Mouse (Mus musculus) left cerebral cortex, adult 18-20 months (tissue): ENCODE measurements at regions not wholly inside any gene's neighbourhood (a gene's known extent, or its start where the extent isn't known, plus 50 kb on each side); places are given as distances from the start of the nearest gene placed in this dataset.

Source experiments
- DNase-seq, 2 experiments: peaks; one replicate each; pipeline ENCODE4 v3.0.0; 2021 to 2022; ENCODE audit warnings: low spot score in 2 of 2, mixed read lengths in 1 of 2

DNA sequence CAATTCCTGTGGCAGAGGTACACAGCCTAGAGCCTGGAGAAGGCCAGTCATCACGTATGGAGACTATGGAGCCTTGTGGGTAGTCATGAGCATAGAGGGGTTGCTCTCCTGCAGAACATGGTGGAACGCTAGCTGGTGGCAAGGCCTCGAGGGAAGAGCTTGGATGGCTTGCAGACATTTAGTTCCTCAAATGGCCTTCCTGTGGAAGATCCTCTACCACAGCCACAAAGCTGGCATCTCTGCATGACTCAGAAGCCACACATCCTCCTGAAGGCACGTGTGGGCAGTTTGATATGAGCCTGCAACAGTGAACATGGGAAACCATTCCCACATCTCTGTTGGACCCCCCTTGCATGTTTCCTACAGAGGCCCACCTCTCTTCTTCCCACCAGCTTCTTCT lies 547.9 kb upstream of the Lrrc6 start:
- DNase-seq, result no peak

DNA sequence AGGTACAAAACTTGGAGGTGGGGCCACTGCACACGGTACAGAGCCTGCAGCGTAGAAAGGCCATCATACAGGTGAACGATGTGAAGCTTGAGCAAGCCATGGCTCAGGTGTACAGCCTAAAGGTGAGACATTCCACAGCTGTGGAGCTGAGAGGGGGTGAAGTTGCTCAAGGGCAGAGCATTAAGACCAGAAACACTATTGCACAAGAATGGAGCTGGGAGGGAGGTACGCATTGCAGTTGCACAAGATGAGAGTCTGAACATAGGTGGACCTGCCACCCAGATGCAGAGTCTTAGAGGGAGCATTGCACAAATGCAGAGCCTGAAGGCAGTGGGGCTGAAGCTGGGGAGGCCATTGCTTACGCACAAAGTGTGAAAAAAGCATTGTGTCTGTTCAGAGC lies 547.4 kb upstream of the Lrrc6 start:
- DNase-seq, result no peak

DNA sequence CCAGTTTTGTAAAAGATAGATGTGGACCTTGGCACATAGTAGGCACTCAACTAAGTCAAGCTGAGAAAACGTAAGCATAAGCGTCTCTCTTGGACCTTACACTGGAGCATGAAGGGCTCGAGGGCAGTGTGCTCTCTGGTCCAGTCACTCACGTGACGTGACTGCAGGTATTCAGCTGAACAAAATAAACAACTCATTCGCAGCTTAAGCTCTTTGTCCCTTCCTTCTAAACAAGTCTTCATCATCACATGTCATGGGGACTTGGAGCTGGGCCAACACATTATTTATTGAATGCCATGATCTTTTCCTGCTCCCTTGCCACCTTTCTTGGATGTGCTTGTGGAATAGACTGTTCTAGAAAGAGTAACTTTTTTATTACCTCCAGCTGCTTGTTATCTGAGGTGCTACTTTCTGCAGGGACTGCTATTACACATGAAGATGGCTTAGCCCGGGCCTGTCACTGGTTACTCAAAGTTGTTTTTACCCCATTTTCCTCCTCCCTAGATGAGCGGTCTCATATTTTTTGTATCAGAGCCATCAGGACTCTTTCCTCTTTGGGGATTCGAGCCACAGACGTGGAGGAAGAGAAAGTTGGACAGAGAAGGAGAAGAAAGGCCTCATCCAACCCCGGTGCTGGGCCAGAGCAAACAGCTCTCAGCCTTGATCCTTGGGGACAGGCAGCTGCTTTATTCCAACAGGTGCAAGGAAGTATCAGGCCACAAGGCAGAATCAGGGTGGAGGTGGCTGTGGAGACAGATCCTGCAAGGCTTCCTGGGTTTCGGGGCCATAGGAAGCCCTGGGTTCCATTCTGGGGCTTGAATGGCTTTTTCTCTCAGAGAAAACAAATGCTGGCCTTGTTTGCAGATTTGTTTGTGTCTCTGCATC lies 545.5 kb upstream of the Lrrc6 start:
- no peak for DNase-seq

DNA sequence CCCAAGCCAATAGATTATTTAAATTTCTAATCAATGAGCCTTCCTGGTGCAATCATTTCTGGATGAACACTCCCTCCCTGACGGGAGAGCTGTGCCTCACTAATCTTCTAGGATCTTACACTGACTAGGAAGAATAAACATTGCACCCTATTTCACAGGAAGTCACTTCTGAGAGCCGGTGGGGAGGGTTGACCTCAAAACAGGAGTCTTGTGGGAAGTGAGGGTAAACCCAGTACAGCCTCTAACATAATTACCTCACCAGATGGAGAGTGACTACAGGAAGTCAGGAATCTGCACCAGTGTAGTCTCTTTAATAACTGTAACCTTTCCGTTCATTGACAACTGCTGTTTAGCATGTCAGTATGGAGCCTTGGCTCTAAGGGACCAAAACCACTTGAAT lies 544.6 kb upstream of the Lrrc6 start:
- DNase-seq, result no peak

DNA sequence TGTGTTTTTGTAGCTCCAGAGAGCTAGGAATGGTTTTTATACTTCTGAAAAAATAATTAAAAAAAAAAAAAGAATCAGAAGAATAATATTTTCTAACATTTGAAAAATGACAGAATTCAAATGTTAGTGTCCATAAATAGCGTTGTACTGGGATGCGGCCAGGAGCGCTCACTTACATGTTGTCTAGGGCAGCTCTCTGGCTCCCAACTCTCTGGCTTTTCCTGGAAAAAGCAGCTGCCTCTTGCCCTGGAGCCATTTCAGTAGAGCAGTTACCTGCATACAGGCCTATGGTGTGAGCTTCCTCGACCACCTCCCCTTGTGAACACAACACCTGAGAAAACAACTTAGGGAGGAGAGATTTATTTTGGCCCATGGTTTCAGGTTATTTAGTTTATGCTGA lies 544.1 kb upstream of the Lrrc6 start:
- no peak for DNase-seq

DNA sequence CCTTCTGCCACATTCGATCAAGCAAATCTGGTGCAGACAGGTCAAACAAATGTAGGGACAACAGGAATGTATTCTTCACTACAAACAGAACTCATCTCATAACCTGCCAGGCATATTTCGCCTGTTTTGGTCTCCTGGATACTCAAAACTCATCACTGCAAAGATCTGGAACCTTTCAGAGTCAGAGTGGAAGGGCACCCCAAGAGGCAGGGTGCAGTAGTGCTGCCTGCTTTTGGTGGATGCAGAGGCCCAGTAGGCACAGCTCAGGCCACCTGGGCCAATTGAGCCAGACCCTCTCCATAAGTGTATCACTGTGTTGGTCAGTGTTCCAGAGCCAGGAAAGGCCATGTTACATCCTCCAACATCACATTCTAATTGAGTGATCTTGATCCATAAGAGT lies 541.4 kb upstream of the Lrrc6 start:
- no peak for DNase-seq

DNA sequence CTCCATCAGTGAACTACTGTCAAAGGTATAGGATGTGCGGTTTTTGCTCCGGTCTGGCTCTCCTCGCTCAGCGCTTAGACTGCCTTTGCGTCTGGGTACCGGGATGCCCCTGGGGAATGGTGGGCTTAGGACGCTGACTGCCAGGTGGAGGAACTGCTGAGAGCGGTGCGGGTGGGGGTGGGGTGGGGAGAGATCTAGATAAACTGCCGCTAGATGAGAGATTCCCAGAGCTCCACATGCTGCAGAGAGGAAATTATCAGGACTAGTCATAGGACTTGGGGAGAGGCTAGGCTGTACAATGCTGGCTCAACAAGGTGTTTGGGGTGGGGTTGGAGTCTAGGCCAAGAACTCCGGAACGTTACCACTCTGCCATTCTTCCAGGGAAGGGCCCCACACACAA lies 539.5 kb upstream of the Lrrc6 start:
- DNase-seq, result no peak

DNA sequence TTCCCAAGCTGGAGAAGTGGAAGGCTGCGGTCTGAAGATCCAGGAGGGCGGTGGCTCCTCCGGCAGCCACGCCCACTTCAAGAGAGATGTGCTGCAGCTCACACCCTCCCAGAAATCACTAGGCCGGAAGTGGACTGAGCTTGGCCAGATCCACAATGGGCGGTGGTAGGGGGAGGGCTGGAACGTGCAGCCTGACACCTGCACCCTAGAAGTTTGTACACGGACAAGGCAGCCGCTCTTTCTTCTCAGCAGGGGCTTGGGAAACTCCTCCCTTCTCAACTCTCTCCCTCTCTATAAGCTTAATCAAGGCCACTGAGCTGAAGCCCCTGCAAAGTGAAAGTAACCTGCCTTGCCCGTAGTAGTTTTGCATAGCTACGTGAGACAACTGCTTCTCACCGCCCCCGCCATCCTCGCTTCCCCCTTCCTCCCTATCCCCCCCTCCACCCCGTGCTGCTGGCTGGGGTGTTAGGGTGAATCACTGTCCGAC lies 538.8 kb upstream of the Lrrc6 start:
- DNase-seq, result peak; percentile 7 to 14

DNA sequence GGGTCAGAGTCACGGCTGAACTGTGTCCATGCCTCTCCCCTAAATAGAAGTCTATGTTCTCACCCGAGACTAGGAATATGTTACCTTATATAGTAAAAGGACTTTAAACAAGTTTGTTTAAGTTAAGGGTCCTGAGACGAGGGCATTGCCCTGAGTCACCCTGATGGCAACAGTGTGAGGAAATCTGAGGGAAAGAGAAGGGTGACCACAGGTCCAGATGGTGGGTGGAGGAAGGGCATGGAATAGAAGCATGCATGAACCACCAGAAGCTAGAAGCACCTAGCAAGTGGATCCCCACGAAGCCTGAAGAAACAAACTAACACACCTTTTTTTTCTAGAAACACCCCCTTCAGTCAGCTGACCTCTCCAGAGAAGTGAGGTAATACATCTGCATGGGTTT lies 536.9 kb upstream of the Lrrc6 start:
- no peak for DNase-seq

DNA sequence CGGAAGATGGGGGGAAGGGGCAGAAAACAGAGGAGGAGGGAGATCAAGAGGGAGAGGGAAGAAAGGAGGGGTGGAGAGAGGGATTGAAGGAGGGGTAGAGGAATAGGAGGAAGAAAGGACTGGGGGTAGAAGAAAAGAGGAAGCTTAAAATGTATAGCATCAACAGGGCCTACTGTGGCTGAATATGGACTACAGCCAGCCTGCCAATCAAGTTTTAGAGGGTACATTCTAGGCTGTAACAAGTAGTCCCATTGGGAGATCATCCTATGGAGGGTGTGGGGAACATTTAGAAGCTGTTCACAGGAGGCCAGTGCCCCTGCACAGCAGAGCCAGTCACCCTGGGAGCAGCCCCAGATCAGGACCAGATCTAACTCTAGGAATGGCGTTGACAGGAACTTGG lies 535.6 kb upstream of the Lrrc6 start:
- DNase-seq, result no peak

DNA sequence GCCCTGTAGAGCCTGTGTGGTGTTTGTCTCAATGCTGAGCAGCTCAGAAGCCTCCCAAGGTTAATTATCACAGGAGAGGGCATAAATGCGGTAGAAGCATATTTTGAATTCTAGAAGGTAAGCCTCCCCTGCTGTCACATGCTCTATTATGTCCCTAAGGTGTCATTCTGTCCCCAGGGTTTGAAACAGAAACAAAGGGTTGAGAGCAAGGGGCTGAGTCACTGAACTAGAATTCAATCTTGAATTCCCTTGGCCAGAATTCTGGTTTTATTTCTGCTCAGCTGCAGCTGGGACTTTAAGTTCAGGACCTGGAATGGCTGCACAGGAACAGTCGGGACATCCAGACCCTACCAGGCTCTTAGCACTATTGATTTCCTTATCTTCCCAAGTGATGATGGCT lies 533.2 kb upstream of the Lrrc6 start:
- DNase-seq, result no peak

DNA sequence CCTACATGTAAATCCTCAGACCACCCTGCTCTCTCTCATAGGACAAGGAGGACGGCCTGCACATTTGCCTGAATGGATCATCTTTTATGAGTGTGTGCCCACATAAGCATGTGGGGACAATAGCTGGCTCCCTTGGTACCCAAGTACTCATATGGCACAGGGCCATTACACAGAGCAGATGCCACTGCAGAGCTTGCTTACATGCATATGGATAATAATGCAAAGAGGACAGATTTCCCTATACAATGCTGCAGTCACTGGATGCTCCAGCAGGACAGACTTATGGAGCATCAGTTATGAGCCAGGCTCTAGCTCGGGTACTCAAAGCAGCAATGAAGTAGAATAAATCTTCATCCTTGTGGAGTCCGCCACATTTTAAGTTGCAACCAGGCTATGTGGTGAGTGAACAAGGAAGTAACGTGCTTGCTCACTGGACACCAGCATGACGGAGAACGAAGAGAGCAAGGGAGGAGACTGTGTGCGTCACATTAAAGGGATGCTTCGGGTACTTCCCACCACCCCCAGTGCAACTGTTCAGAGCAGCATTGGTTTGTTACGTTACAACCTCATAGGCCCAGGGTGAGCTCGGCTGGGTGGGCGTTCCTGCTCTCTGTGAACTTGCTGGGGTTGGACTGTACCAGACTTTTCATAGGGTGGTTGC lies 531.3 kb upstream of the Lrrc6 start:
- DNase-seq, result no peak

DNA sequence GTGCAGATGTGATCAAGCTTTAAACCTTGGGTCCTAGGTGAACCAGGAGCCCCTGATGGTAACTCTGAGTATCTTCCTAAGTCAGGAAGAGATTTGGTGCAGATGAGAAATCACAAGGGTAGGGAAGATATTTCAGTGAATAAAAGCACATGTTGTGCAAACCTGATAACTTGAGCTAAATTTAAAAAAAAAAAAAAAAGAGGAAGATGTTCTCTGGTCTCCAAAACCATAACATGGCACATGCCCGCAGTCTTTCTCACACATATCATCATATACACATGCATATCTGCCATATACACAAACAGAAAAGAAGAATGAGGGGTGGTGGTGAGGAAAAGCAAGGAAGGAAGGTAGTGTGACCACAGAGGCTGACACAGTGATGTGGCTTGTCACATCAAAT lies 530.3 kb upstream of the Lrrc6 start:
- DNase-seq, result no peak

DNA sequence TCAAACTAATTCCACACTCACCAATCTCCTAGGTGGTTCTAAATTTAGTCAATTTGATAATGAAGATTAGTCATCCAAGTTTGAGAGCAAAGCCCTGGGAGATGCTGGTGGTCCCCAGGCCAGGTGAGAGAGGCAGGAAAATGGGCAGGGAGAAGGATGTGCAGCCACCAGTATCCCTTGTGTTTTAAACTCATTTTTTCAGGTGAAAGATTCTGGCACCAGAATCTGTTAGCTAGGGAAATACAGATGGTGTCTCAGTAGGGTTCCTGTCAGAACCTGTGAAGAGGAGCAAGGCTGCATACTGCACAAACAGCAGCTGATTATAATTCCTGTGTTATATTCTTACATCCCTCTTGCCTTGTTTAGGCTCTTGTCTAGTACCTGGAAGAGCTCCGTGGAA lies 527.5 kb upstream of the Lrrc6 start:
- no peak for DNase-seq

DNA sequence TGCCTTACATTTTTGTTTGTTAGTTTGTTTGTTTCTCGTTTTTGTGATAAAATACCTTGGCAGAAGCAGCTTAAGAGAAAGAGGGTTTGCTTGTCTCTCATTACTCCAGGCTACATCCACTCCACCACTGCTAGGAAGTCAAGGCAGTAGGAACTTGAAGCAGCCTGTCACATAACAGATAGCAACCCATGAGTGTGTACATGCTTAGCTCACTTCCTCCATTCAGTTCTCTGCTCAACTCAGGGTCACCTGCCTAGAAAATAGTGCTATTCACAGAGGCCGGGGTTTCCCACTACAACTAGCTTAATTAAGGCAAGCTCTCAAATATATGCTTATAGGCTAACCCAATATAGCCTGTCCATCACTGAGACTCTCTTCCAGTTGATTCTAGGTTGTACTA lies 527.0 kb upstream of the Lrrc6 start:
- no peak for DNase-seq

DNA sequence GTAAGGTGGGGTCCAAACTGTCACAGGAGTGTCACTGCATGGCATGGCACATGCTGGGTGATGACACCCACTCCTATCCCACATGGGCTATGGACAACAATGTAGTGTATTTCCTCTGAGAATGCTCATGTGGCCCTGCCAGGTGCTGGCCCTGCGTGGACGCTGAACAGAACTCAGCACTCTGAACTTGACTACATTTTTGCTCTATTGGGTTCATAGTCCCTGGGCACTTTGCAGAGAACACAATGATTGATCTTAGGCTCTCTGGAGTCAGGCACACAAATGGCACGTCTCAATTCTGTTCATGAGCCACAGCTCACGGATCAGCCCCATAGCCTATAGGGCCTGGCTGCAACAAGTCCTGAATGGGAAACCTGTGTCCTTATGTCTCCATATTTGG lies 525.0 kb upstream of the Lrrc6 start:
- no peak for DNase-seq

DNA sequence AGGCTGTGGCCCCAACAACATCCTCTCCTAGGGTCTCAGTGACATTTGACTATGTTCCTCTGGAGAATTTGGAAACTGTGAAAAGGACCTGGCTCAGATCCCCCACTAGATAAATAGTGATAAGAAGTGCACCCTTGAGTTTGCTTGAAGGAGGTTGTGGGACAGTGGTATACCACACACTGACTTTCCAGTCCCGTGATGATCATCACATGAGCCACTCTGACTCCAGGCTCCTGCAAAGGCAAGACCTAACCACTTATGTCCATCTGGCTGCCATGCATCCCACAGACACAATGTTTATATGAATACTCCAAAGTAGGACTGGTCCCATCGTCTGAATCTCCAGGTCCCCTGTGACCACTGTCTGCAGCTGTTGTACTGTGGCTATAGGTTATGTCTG lies 523.7 kb upstream of the Lrrc6 start:
- DNase-seq, result no peak

DNA sequence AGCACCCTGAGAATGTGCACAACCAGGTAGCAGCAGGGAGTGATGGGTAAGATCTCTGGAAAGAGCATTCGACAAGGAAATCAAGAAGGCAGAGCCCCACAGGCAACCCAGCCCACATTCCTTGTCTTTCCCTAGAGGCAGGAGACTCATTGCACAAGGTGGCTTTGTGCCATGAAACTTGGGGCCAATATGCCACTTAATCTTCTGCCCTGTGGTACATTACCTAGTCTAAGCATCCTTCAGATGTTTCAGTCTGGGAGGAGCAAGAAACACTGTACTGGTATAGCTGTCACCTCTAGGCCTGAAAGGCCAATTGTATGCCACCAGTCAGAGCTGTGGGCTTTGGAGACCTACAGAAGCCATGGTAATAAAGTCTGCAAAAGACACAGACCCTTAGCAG lies 522.4 kb upstream of the Lrrc6 start:
- no peak for DNase-seq

DNA sequence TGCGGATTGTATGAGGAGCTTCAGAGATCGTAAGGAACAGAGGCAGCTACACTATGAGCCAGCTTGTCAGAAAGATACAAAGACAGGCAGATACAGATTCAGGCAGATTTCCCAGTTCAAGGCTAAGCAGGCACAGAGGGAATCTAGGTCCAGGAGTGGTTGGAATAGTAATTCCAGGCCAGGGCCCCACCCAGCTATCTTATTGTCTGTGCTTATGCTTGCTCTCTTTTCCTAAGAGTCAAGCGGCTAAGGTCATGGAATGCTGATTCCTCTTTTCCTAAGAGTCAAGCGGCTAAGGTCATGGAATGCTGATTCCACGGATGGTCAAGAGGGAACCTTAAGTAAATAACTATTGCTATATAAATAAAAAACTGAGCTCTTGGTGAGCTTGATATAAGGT lies 520.7 kb upstream of the Lrrc6 start:
- DNase-seq, result no peak

DNA sequence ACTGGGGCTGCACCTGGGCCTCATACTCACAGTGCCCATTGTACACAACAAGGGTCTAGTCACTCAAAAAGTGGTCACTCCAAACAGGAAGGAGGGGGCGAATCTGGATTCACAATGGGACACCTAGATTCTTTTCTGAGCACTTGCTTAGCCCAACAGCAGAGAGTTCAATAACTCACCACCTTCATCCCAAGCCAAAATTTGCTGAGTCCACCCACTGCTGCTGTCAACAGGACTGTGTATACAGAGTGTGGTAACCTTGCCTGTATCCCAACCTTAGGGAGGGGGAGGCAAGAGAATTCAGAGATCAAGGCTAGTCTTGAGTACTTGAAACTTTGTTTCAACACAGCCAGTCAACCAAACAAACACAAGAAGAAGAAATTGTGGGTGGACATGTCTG lies 519.2 kb upstream of the Lrrc6 start:
- DNase-seq, result no peak

DNA sequence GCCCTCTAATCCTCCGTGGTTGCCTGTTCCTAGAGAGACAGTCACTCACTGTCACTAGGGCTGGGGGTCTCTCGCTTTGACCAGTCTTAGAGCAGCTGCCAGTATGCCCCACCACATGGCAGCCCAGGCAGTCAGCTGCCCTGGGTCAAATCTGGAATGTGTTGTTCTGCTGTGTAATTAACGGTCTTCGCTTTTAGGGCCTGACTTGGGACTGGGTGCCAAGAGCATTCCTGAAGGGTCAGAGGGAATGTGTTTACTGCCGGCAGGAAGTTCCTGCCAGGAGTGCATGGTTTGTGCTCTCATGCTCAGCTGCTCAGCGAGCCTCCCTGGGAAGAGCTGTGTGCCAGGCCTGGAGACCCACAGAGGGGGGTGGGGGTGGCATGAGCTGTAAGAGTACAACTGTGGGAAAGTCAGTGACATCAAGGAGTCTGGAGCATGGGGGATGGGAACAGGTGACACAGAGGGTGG lies 518.5 kb upstream of the Lrrc6 start:
- DNase-seq, result no peak
